11 mouse cellular contexts compared by ENCODE assay signal in the genomic region with DNA sequence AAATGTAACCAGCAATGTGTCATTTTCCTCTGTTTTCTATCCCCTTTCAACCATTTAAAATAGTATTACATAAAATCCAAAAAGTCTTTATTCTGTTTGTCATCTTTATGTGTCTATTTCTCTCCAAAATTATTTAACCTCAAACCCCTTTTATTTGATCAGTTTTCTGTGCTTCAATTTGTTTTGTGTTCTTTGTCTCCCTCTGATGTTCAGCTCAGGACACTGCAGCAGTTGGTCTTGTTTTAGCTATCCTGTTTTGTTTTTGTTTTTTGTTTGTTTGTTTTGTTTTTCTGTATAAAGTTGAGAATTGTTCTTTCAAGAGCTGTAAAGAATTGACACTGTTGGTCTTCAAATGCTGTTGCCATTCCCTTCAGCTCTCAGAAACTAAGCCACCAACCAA. TPM values are rescaled to one million over a fixed set of nuclear protein-coding genes. Genes with fewer than 3 reads are reported as not detected.
A peak's percentile ranks its signal among the peaks of the same experiment; 100 is the strongest.
DNase-seq lines count a peak whose midpoint lies in the region; ATAC-seq and TF ChIP-seq lines count a peak whose summit lies in the region.
"Had no signal": no experiment of that assay in that cellular context is flagged by ENCODE, and none has a peak within 500 bp of the region (broad histone marks: within the 10 kb centered on the region; RNA-seq: fewer than 3 reads in every experiment).

No protein-coding gene starts in this region.

- no peak overlapping the region for H3K4me2 ChIP-seq in forebrain, embryonic 14.5 days (ENCODE audit: low read length)
- H3K4me2 ChIP-seq in forebrain, embryonic 15.5 days (replicated peaks): no peak overlapping the region

- peak; percentile 62 for DNase-seq in forebrain, embryonic 14.5 days (ENCODE audit: low spot score)
- peak; percentile 17 to 19 for DNase-seq in left cerebral cortex, postnatal 14 days (ENCODE audit: low spot score in 2 of 2)
- no peak for DNase-seq in left cerebral cortex, postnatal 36 days (ENCODE audit: low spot score in 2 of 2)
- DNase-seq in hindlimb bud, embryonic 11.5 days (ENCODE audit: extremely low spot score, low read depth, low spot score): peak; percentile 1
- no peak for DNase-seq in gastrocnemius, postnatal 10 days
- DNase-seq in heart, adult 9 months (ENCODE audit: low spot score in 2 of 2): no peak
- DNase-seq: heart, adult 11 months; thymus, adult 2 months had no signal

- no peaks in the 10 kb centered on the region for H3K36me3 ChIP-seq in forebrain, embryonic 14.5 days (ENCODE audit: control insufficient read depth, insufficient read depth, low read length)
- no peaks in the 10 kb centered on the region for H3K36me3 ChIP-seq in forebrain, embryonic 15.5 days
- H3K36me3 ChIP-seq in E14TG2a.4 (ENCODE audit: insufficient read depth, low read length): no peaks in the 10 kb centered on the region

- no peaks in the 10 kb centered on the region for H3K27me3 ChIP-seq in forebrain, embryonic 14.5 days (replicated peaks; ENCODE audit: control insufficient read depth, insufficient read depth, low read length)
- no peaks in the 10 kb centered on the region for H3K27me3 ChIP-seq in forebrain, embryonic 15.5 days
- no peaks in the 10 kb centered on the region for H3K27me3 ChIP-seq in E14TG2a.4 (ENCODE audit: insufficient read depth, low read length)

- no peak overlapping the region for H3K4me3 ChIP-seq in forebrain, embryonic 14.5 days (ENCODE audit: low read depth, low read length)
- no peak overlapping the region for H3K4me3 ChIP-seq in forebrain, embryonic 15.5 days
- H3K4me3 ChIP-seq in E14TG2a.4 (replicated peaks; ENCODE audit: low read length): no peak overlapping the region

- no peaks in the 10 kb centered on the region for H3K4me1 ChIP-seq in forebrain, embryonic 14.5 days (ENCODE audit: control insufficient read depth, insufficient read depth, low read length)
- no peaks in the 10 kb centered on the region for H3K4me1 ChIP-seq in forebrain, embryonic 15.5 days
- H3K4me1 ChIP-seq in E14TG2a.4 (replicated peaks; ENCODE audit: low read depth, low read length): no peaks in the 10 kb centered on the region

- TF ChIP-seq CTCF in E14TG2a.4 (conservative IDR thresholded peaks at IDR 0.05; ENCODE audit: low read length): peak; percentile 69

- no peak overlapping the region for H3K27ac ChIP-seq in forebrain, embryonic 14.5 days (ENCODE audit: low read depth, low read length)
- H3K27ac ChIP-seq in forebrain, embryonic 15.5 days (replicated peaks): no peak overlapping the region
- H3K27ac ChIP-seq: macrophage had no signal

- no peak for ATAC-seq in forebrain, embryonic 14.5 days
- ATAC-seq in forebrain, embryonic 15.5 days (replicated peaks): no peak

- intact Hi-C loops in left cerebral cortex, postnatal 14 days (cut with DNase I): loop anchor here (1.0 to 5.0 kb wide), 2 partner anchors 121 to 220 kb away; no protein-coding TSS in a partner anchor
- intact Hi-C loops in left cerebral cortex, postnatal 36 days (cut with DNase I): loop anchor here (1.0 kb wide), 1 partner anchor 121 kb away; no protein-coding TSS in a partner anchor

- H3K9me3 ChIP-seq in forebrain, embryonic 14.5 days (replicated peaks; ENCODE audit: control insufficient read depth, low read length): no peaks in the 10 kb centered on the region; the same call in 1 of the 2 replicates
- H3K9me3 ChIP-seq in forebrain, embryonic 15.5 days: no peaks in the 10 kb centered on the region
- H3K9me3 ChIP-seq in E14TG2a.4 (ENCODE audit: low read length): peaks cover 23% of the 10 kb centered on the region

- no peak overlapping the region for H3K9ac ChIP-seq in forebrain, embryonic 14.5 days (ENCODE audit: low read length)
- no peak overlapping the region for H3K9ac ChIP-seq in forebrain, embryonic 15.5 days (replicated peaks)

RNA-seq across cellular contexts. Expression of gene Tnfaip8l3, which starts 44.5 kb away (rescaled TPM):
- 0.37 and 0.52 TPM in 2 replicates for polyA plus RNA-seq in forebrain, embryonic 14.5 days (2014; fragmentation: Nextera tagmentation; extraction: Ambion mirVana)
- polyA plus RNA-seq in forebrain, embryonic 15.5 days (2015; fragmentation: Nextera tagmentation; extraction: Ambion mirVana): 0.31 and 0.56 TPM in 2 replicates
- 1 to 10 TPM; 5.1 to 6.5 TPM for total RNA-seq in left cerebral cortex, postnatal 14 days (2021)
- total RNA-seq in left cerebral cortex, postnatal 36 days (2021): 1 to 10 TPM; 5.8 to 9.8 TPM
- under 1 TPM; 0.07 to 0.21 TPM for total RNA-seq in gastrocnemius, postnatal 10 days (2021)
- polyA plus RNA-seq: macrophage had no signal

Comparison
In these comparisons a context has a peak if more than half of its experiments do, and no peak if none do; other contexts are left out.
1. DNase-seq: peak in forebrain, embryonic 14.5 days (single experiment), left cerebral cortex, postnatal 14 days (2 of 2) and hindlimb bud, embryonic 11.5 days (single experiment); none in left cerebral cortex, postnatal 36 days (0 of 2), gastrocnemius, postnatal 10 days (single experiment) and heart, adult 9 months (0 of 2).
2. RNA of gene Tnfaip8l3, which starts 44.5 kb away (total RNA-seq): 5.8 to 9.8 TPM in left cerebral cortex, postnatal 36 days and 5.1 to 6.5 TPM in left cerebral cortex, postnatal 14 days; 0.07 to 0.21 TPM in gastrocnemius, postnatal 10 days; every median in the first group is over 4 times any median in the second.